Mouse (Mus musculus) neural tube, embryonic 13.5 days (tissue): ENCODE measurements around the gene Tmie. TPM values are rescaled to one million over a fixed set of nuclear protein-coding genes. Genes with fewer than 3 reads are reported as not detected.

Experiments used
- ATAC-seq: fragments of 200-750 bp; cut with Nextera tagmentation; 2 replicates; pipeline ENCODE4 v1.8.0; 2017; ENCODE audit warnings: low read depth, mild to moderate bottlenecking, moderate TSS enrichment, moderate library complexity
- H3K27ac ChIP-seq: fragments of 300-500 bp; sonication (generic); replicated peaks from 2 replicates; pipeline ENCODE4 v1.5.1; 2015; ENCODE audit warnings: moderate library complexity, mild to moderate bottlenecking, inconsistent platforms
- H3K27me3 ChIP-seq: fragments of 300-500 bp; sonication (generic); 2 replicates; pipeline ENCODE4 v1.6.1; 2015; ENCODE audit warnings: mild to moderate bottlenecking, inconsistent platforms
- H3K36me3 ChIP-seq: fragments of 300-500 bp; sonication (generic); 2 replicates; pipeline ENCODE4 v1.6.1; 2015; ENCODE audit warnings: mild to moderate bottlenecking, inconsistent platforms
- H3K4me1 ChIP-seq: fragments of 300-500 bp; sonication (generic); replicated peaks from 2 replicates; pipeline ENCODE4 v1.6.1; 2015; ENCODE audit warnings: inconsistent platforms
- H3K4me2 ChIP-seq: fragments of 300-500 bp; sonication (generic); 2 replicates; pipeline ENCODE4 v1.6.1; 2015; ENCODE audit warnings: inconsistent platforms, mild to moderate bottlenecking, moderate library complexity
- H3K4me3 ChIP-seq: fragments of 300-500 bp; sonication (generic); 2 replicates; pipeline ENCODE4 v1.5.1; 2015; ENCODE audit warnings: mild to moderate bottlenecking, inconsistent platforms
- H3K9ac ChIP-seq: fragments of 300-500 bp; sonication (generic); 2 replicates; pipeline ENCODE4 v1.6.1; 2015; ENCODE audit warnings: moderate library complexity, mild to moderate bottlenecking, inconsistent platforms
- H3K9me3 ChIP-seq: fragments of 300-500 bp; sonication (generic); 2 replicates; pipeline ENCODE4 v1.6.1; 2016; ENCODE audit warnings: inconsistent platforms
- WGBS: fragments of 180-500 bp; shearing (Covaris S2); methylation state at CpG from one replicate; pipeline ENCODE4 v1.1.7; 2015; 5-methylcytosine and 5-hydroxymethylcytosine counted together
- polyA plus RNA-seq: library from polyadenylated mRNA; unstranded; fragments of >200 nt; fragmentation: Nextera tagmentation; extraction: Ambion mirVana; gene quantifications from 2 replicates; pipeline ENCODE4 v1.2.1, GENCODE M21; 2015

Tmie gene
- polyA plus RNA-seq, 1 experiment from 2014 or later: 1.7 TPM

- peak within 1 kb of the TSS; percentile 18 for H3K4me3 ChIP-seq
- peaks cover 25% of the 10 kb centered on the region for H3K27me3 ChIP-seq
- no peak for ATAC-seq
- 9% methylated on average over 50 of the region's 50 CpGs for WGBS
- no peaks in the 10 kb centered on the region for H3K36me3 ChIP-seq
- H3K9me3 ChIP-seq: no peaks in the 10 kb centered on the region
- H3K4me2 ChIP-seq: peak within 1 kb of the TSS; percentile 44
- peaks cover 7% of the 10 kb centered on the region for H3K4me1 ChIP-seq
- H3K9ac ChIP-seq: no peak within 1 kb of the TSS
- no peak within 1 kb of the TSS for H3K27ac ChIP-seq
These were observed 22.0 kb downstream of the Tmie start, which contains the start of gene Prss50 for GRCm38 (mm10) chr9:110857781-110858472. Gene Prss50 (plus strand): TSS chr9:110857967.

DNA sequence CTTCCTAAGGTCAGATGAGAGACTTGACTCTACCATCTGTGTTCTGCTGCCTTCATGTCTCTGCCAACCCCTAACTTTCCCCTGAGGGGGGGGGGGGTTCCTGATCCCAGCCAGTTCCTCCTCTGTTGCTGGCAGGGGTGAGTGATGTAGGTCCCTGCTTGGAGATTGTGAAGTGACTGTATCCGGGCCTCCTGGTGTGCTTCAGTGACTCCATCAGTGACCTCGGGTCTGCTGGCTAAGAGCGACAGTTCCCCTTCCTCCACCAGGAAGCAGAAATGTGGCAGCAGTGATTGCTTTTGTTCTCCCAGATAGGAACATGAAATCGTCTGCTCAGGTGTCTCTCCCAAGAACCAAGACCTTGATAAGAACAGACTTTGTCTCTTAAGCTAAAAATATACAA lies 23.0 kb downstream of the Tmie start:
- H3K27ac ChIP-seq: no peak overlapping the region
- H3K9me3 ChIP-seq: no peaks in the 10 kb centered on the region
- ATAC-seq: no peak
- H3K27me3 ChIP-seq: peaks cover 25% of the 10 kb centered on the region
- peaks cover 7% of the 10 kb centered on the region for H3K4me1 ChIP-seq
- no peak overlapping the region for H3K9ac ChIP-seq
- no peaks in the 10 kb centered on the region for H3K36me3 ChIP-seq
- H3K4me2 ChIP-seq: no peak overlapping the region
- H3K4me3 ChIP-seq: no peak overlapping the region
- WGBS: 75% methylated on average over 4 of the region's 4 CpGs

DNA sequence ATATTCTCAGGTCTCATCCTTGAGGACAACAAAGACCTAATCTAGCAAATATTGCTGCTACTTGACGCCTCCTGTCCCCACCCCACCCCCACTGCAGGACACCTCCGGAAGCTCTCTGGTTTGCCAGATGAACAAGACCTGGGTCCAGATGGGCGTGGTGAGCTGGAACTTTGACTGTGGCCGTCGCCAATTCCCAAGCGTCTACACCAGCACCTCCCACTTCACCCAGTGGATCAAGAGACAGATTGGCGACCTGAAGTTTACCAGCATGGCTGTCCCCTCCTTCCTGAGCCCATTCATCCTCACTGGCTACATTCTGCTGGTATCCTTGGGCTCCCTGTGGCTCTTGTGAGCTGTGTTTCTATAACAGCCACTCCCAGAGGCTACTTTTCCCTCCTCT lies 24.0 kb downstream of the Tmie start:
- H3K9me3 ChIP-seq: no peaks in the 10 kb centered on the region
- H3K9ac ChIP-seq: no peak overlapping the region
- H3K4me1 ChIP-seq: peaks cover 7% of the 10 kb centered on the region
- H3K4me3 ChIP-seq: no peak overlapping the region
- 78% methylated on average over 7 of the region's 7 CpGs for WGBS
- peaks cover 25% of the 10 kb centered on the region for H3K27me3 ChIP-seq
- no peak overlapping the region for H3K4me2 ChIP-seq
- H3K27ac ChIP-seq: no peak overlapping the region
- no peak for ATAC-seq
- no peaks in the 10 kb centered on the region for H3K36me3 ChIP-seq

- WGBS: 78% methylated on average over 7 of the region's 7 CpGs
- Histone ChIP-seq H3K27me3 (no peaks in the 10 kb centered on the region), H3K9ac (no peak overlapping the region), H3K9me3 (no peaks in the 10 kb centered on the region), H3K27ac (no peak overlapping the region), H3K36me3 (no peaks in the 10 kb centered on the region), H3K4me2 (no peak overlapping the region), H3K4me1 (no peaks in the 10 kb centered on the region), H3K4me3 (no peak overlapping the region)
- no peak for ATAC-seq
These were observed 30.8 kb downstream of the Tmie start for GRCm38 (mm10) chr9:110849162-110849561.

DNA sequence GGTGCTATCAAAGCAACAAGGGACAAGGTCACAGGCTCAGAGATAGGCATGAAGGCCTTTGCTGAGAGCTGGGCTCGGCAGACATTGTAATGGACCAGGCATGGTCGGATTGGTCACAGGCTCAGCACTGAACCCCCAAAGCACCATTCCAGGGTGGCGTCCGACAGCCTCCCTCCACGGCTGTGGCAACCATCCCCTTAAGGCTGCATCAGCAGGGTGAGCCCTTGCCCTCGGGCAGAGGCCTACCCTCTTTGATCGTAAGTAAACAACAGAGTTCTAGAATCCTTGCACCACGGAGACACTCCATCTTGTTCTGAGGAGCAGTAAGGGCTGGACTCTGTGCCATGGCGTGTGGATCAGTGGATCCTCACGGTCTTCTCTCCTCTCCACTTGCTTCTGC lies 35.7 kb downstream of the Tmie start, which contains the start of gene Prss46:
TSS of gene Prss46 (plus strand) at position 301 of the 400 bp plus-strand sequence.
- Histone ChIP-seq H3K4me1 (no peaks in the 10 kb centered on the region), H3K9me3 (no peaks in the 10 kb centered on the region), H3K4me2 (no peak within 1 kb of the TSS), H3K9ac (no peak within 1 kb of the TSS), H3K36me3 (no peaks in the 10 kb centered on the region), H3K27me3 (no peaks in the 10 kb centered on the region), H3K27ac (no peak within 1 kb of the TSS), H3K4me3 (no peak within 1 kb of the TSS)
- 84% methylated on average over 10 of the region's 10 CpGs for WGBS
- no peak for ATAC-seq

DNA sequence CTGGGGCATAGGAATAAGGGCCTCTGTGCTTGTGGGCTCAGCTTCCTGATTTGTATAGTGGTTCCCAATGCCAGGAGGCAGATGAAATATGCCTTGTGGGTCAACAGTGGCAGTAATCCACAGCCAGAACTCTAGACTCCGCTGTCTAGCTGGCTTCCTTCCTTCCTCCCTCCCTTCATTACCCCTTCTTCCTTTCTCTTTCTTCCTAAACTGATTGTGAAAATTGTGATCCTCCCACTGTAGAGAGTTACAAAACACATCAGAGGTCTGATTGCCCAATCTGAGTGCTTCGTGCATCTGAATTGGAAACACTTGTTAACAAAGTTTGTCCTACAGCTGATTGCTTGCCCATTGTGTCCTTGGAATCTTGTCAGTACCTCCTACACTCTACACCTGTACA lies 38.5 kb downstream of the Tmie start:
- 77% methylated on average over 2 of the region's 2 CpGs for WGBS
- no peaks in the 10 kb centered on the region for H3K9me3 ChIP-seq
- no peak overlapping the region for H3K27ac ChIP-seq
- H3K4me2 ChIP-seq: no peak overlapping the region
- H3K36me3 ChIP-seq: no peaks in the 10 kb centered on the region
- no peaks in the 10 kb centered on the region for H3K27me3 ChIP-seq
- no peak for ATAC-seq
- H3K9ac ChIP-seq: no peak overlapping the region
- H3K4me1 ChIP-seq: no peaks in the 10 kb centered on the region
- H3K4me3 ChIP-seq: no peak overlapping the region

DNA sequence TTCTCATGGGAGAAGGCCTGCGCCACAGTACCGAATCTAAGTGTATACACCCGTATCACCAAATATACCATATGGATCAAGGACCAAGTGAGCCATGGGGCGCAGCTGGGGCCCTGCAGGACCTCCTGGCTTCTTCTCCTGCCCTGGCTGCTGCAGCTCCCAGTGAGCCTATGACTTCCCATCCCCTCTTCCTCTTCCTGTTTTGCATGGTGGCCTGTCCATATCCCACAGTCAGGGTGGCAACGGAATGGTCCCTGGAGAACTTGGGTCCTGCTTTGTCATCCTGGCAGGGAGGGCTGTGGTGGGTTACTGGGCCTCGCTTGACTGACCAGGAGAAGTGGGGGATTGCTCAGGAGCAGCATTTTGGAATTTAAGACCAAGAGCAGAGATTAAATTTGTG lies 39.0 kb downstream of the Tmie start:
- ATAC-seq: no peak
- WGBS: 69% methylated on average over 6 of the region's 6 CpGs
- Histone ChIP-seq H3K9ac (no peak overlapping the region), H3K4me1 (no peaks in the 10 kb centered on the region), H3K36me3 (no peaks in the 10 kb centered on the region), H3K27me3 (no peaks in the 10 kb centered on the region), H3K9me3 (no peaks in the 10 kb centered on the region), H3K4me3 (no peak overlapping the region), H3K27ac (no peak overlapping the region), H3K4me2 (no peak overlapping the region)

DNA sequence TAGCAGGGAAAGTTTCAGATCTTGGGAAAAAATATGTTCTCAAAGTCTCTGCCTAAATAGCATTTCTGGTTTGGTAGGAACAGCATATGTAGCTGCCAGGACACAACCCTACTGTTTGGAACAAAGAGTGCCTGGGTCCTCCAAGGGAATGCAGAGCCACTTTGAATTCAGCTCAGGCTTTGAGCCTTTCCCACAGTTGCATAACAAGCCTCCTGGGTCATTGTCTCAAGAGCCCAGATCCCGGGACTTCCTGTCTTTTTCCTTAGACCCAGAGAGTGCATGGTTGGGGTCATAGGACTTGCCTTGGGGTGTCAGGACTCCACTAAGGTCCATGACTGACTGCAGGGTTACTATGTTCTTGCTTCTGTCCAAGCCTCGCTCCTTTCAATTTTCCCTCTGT lies 43.8 kb downstream of the Tmie start:
- Histone ChIP-seq H3K27ac (no peak overlapping the region), H3K9ac (no peak overlapping the region), H3K4me1 (no peaks in the 10 kb centered on the region), H3K27me3 (no peaks in the 10 kb centered on the region), H3K36me3 (no peaks in the 10 kb centered on the region), H3K9me3 (no peaks in the 10 kb centered on the region), H3K4me2 (no peak overlapping the region), H3K4me3 (no peak overlapping the region)
- no peak for ATAC-seq
- WGBS: 61% methylated on average over 2 of the region's 2 CpGs

- Histone ChIP-seq H3K4me1 (no peaks in the 10 kb centered on the region), H3K27me3 (no peaks in the 10 kb centered on the region; the same call in 1 of the 2 replicates), H3K4me2 (no peak overlapping the region), H3K36me3 (no peaks in the 10 kb centered on the region), H3K4me3 (no peak overlapping the region), H3K27ac (no peak overlapping the region), H3K9ac (no peak overlapping the region), H3K9me3 (no peaks in the 10 kb centered on the region)
- ATAC-seq: no peak
- WGBS: 53% methylated on average over 10 of the region's 10 CpGs
These were observed 45.0 kb downstream of the Tmie start for GRCm38 (mm10) chr9:110834961-110835360.

DNA sequence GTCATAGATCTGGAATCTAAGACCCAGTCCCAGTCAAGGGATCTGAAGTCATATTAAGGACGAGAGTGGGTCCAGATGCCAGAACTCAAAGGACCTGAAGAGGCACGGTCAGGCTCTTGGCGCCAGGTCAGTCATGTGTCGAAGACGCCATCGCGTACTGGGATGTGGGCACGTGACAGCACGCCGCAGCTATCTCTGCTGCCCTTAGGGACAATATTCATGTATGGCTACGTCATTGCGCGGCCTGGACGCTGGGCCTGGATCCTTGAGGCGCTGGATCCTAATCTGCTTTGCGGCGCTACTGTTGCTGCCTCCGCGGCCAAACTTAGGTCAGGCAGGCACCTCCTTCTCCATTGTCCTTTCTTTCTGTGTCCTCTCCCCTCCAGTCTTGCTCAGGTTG lies 45.5 kb downstream of the Tmie start, which contains the start of gene Prss45:
TSS of gene Prss45 (plus strand) at position 178 of the 400 bp plus-strand sequence.
- no peaks in the 10 kb centered on the region for H3K4me1 ChIP-seq
- no peak within 1 kb of the TSS for H3K27ac ChIP-seq
- H3K36me3 ChIP-seq: no peaks in the 10 kb centered on the region
- H3K9ac ChIP-seq: no peak within 1 kb of the TSS
- H3K4me2 ChIP-seq: no peak within 1 kb of the TSS
- H3K9me3 ChIP-seq: no peaks in the 10 kb centered on the region
- ATAC-seq: no peak
- no peaks in the 10 kb centered on the region; the same call in 1 of the 2 replicates for H3K27me3 ChIP-seq
- no peak within 1 kb of the TSS for H3K4me3 ChIP-seq
- WGBS: 80% methylated on average over 19 of the region's 19 CpGs

DNA sequence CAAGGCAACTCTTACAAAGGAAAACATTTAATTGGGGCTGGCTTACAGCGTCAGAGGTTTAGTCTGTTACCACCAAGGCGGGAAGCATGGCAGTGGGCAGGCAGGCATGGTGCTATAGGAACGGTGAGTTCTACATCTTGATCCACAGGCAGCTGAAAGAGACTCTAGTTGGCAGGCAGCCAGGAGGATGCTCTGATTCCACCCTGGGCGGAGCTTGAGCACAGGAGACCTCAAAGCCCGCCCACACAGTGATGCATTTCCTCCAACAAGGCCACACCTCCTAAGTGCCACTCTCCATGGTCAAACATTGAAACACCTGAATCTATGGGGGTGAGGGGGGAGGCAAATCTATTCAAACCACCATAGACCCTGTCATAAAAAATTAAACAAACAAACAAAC lies 46.9 kb downstream of the Tmie start:
- H3K4me2 ChIP-seq: no peak overlapping the region

GRCm38 (mm10) chr9:110826390-110826789 lies 53.5 kb downstream of the Tmie start, which contains the start of gene Prss43:
Gene Prss43 (plus strand): TSS chr9:110826690.
- Histone ChIP-seq H3K27ac (no peak within 1 kb of the TSS), H3K9me3 (no peaks in the 10 kb centered on the region), H3K36me3 (no peaks in the 10 kb centered on the region), H3K4me2 (no peak within 1 kb of the TSS), H3K4me1 (no peaks in the 10 kb centered on the region), H3K4me3 (no peak within 1 kb of the TSS), H3K9ac (no peak within 1 kb of the TSS), H3K27me3 (no peaks in the 10 kb centered on the region; the same call in 1 of the 2 replicates)
- 87% methylated on average over 3 of the region's 3 CpGs for WGBS
- no peak for ATAC-seq

More for the DNA sequence above, 46.9 kb downstream of the Tmie start:
- Histone ChIP-seq H3K9ac (no peak overlapping the region), H3K9me3 (no peaks in the 10 kb centered on the region), H3K4me1 (no peaks in the 10 kb centered on the region), H3K4me3 (no peak overlapping the region), H3K27me3 (no peaks in the 10 kb centered on the region; the same call in 1 of the 2 replicates), H3K27ac (no peak overlapping the region), H3K36me3 (no peaks in the 10 kb centered on the region)
- WGBS: 72% methylated on average over 5 of the region's 5 CpGs
- no peak for ATAC-seq

- Histone ChIP-seq H3K4me3 (no peak overlapping the region), H3K27ac (no peak overlapping the region), H3K4me1 (no peaks in the 10 kb centered on the region), H3K9ac (no peak overlapping the region), H3K9me3 (no peaks in the 10 kb centered on the region), H3K36me3 (no peaks in the 10 kb centered on the region), H3K4me2 (no peak overlapping the region), H3K27me3 (no peaks in the 10 kb centered on the region; the same call in 1 of the 2 replicates)
- WGBS: 79% methylated on average over 7 of the region's 7 CpGs
- ATAC-seq: no peak
These were observed 54.1 kb downstream of the Tmie start for GRCm38 (mm10) chr9:110825832-110826231.
